Mouse (Mus musculus) intestine, postnatal 0 days (tissue): ENCODE data around the gene Rftn2. TPM values are rescaled to one million over a fixed set of nuclear protein-coding genes. Genes with fewer than 3 reads are reported as not detected.

Experiments used
- ATAC-seq: fragments of 200-750 bp; cut with Nextera tagmentation; 2 replicates; pipeline ENCODE4 v1.8.0; 2017; ENCODE audit warnings: mild to moderate bottlenecking, moderate TSS enrichment, moderate library complexity
- H3K27ac ChIP-seq: fragments of 300-500 bp; sonication (generic); 2 replicates; pipeline ENCODE4 v1.5.1; 2014; ENCODE audit warnings: mild to moderate bottlenecking, low read depth, low read length, moderate library complexity
- H3K27me3 ChIP-seq: fragments of 300-500 bp; sonication (generic); replicated peaks from 2 replicates; pipeline ENCODE4 v1.6.1; 2014; ENCODE audit warnings: low read length, mixed read lengths; ENCODE audit not compliant: control insufficient read depth, insufficient read depth
- H3K36me3 ChIP-seq: fragments of 300-500 bp; sonication (generic); 2 replicates; pipeline ENCODE4 v1.6.1; 2014; ENCODE audit warnings: mild to moderate bottlenecking, moderate library complexity; ENCODE audit not compliant: control insufficient read depth, insufficient read depth
- H3K4me1 ChIP-seq: fragments of 300-500 bp; sonication (generic); replicated peaks from 2 replicates; pipeline ENCODE4 v1.6.1; 2014; ENCODE audit warnings: antibody characterized with exemption, low read length, mixed read lengths; ENCODE audit not compliant: control insufficient read depth, insufficient read depth
- H3K4me2 ChIP-seq: fragments of 300-500 bp; sonication (generic); replicated peaks from 2 replicates; pipeline ENCODE4 v1.6.1; 2014; ENCODE audit warnings: low read depth, mild to moderate bottlenecking, moderate library complexity
- H3K4me3 ChIP-seq: fragments of 300-500 bp; sonication (generic); 2 replicates; pipeline ENCODE4 v1.5.1; 2014; ENCODE audit warnings: low read depth, low read length
- H3K9ac ChIP-seq: fragments of 300-500 bp; sonication (generic); 2 replicates; pipeline ENCODE4 v1.6.1; 2014; ENCODE audit warnings: mild to moderate bottlenecking, low read depth, low read length
- H3K9me3 ChIP-seq: fragments of 300-500 bp; sonication (generic); 2 replicates; pipeline ENCODE4 v1.6.1; 2016; ENCODE audit warnings: mixed run types; ENCODE audit not compliant: control insufficient read depth
- CTCF ChIP-seq: sonication (generic); IDR thresholded peaks from 2 replicates; pipeline ENCODE4 v1.5.1; 2016; ENCODE audit warnings: low read depth, mild to moderate bottlenecking, control low read depth, antibody characterized with exemption, moderate library complexity
- WGBS: fragments of 180-500 bp; shearing (Covaris S2); extraction: QIAGEN DNeasy Blood & Tissue Kit; methylation state at CpG from one replicate; pipeline ENCODE4 v1.1.7; 2014; 5-methylcytosine and 5-hydroxymethylcytosine counted together
- polyA plus RNA-seq: library from polyadenylated mRNA; unstranded; fragments of >200 nt; fragmentation: Nextera tagmentation; extraction: Ambion mirVana; gene quantifications from 2 replicates; pipeline ENCODE4 v1.2.1, GENCODE M21; 2015

The Rftn2 gene
- polyA plus RNA-seq, 1 experiment from 2014 or later: 3.4 TPM

DNA sequence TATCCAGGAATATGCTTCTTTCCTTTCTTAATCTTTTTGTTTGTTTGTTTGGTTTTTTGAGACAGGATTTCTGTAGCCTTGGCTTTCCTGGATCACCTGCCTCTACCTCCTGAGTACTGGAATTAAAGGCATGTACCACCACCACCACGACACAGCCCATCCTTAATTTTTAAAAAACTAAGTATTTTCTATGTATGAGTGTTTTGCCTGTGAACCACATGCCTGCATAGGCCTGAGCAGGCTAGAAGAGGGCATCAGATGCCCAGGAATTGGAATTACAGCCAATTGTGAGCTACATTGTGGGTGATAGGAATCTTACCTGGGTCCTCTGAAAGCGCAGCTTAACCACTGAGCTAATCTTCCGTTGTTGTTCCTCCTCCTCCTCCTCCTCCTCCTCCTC is 92.3 kb downstream of the Rftn2 start:
- Histone ChIP-seq H3K36me3 (peaks cover 7% of the 10 kb centered on the region; the same call in 1 of the 2 replicates), H3K4me2 (no peak overlapping the region), H3K27ac (no peak overlapping the region), H3K4me3 (no peak overlapping the region), H3K9me3 (no peaks in the 10 kb centered on the region), H3K9ac (no peak overlapping the region), H3K27me3 (no peaks in the 10 kb centered on the region), H3K4me1 (0 out of 2 replicates have a peak, but pooled peaks cover 4% of the 10 kb centered on the region)
- no peak for ATAC-seq
- 96% methylated on average over 3 of the region's 3 CpGs for WGBS
- no peak for TF ChIP-seq CTCF

GRCm38 (mm10) chr1:55133173-55133572 is 93.4 kb downstream of the Rftn2 start:
- no peak for TF ChIP-seq CTCF

DNA sequence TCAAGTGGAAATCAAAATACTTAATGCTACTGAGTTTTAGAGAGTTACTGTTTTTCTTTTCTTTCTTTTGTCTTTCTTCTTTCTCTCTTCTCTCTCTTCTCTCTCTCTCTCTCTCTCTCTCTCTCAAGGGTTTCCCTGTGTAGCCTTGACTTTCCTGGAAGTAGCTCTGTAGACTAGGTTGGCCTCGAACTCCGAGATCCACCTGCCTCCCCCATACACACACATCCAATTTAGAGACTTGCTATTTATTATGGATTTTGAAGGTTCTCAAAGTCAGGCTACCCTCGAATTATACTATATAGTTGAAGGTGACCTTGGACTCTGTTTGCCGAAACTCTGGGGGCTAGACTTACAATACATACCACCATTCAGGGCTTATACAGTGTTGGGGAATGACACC is 94.3 kb downstream of the Rftn2 start:
- ATAC-seq: no peak
- Histone ChIP-seq H3K36me3 (peaks cover 3% of the 10 kb centered on the region; the same call in 1 of the 2 replicates), H3K27me3 (no peaks in the 10 kb centered on the region), H3K4me3 (peak overlapping the region; percentile 94), H3K4me2 (peak overlapping the region; percentile 70), H3K9me3 (no peaks in the 10 kb centered on the region), H3K4me1 (0 out of 2 replicates have a peak, but pooled peaks cover 4% of the 10 kb centered on the region), H3K9ac (peak overlapping the region; percentile 100; the same call in 1 of the 2 replicates), H3K27ac (no peak overlapping the region)
- TF ChIP-seq CTCF: no peak
- 41% methylated on average over 4 of the region's 4 CpGs for WGBS

More at GRCm38 (mm10) chr1:55133173-55133572, 93.4 kb downstream of the Rftn2 start:
- 0 out of 2 replicates have a peak, but pooled peaks cover 4% of the 10 kb centered on the region for H3K4me1 ChIP-seq
- ATAC-seq: no peak
- WGBS: 41% methylated on average over 2 of the region's 2 CpGs
- H3K4me3 ChIP-seq: no peak overlapping the region
- H3K9ac ChIP-seq: no peak overlapping the region
- no peaks in the 10 kb centered on the region for H3K27me3 ChIP-seq
- H3K4me2 ChIP-seq: peak overlapping the region; percentile 38
- H3K9me3 ChIP-seq: no peaks in the 10 kb centered on the region
- no peak overlapping the region for H3K27ac ChIP-seq
- H3K36me3 ChIP-seq: peaks cover 7% of the 10 kb centered on the region; the same call in 1 of the 2 replicates

GRCm38 (mm10) chr1:55131424-55132014 is 95.1 kb downstream of the Rftn2 start:
- Histone ChIP-seq H3K36me3 (no peaks in the 10 kb centered on the region; the same call in 1 of the 2 replicates), H3K9me3 (no peaks in the 10 kb centered on the region), H3K9ac (peak overlapping the region; percentile 100), H3K27ac (peak overlapping the region; percentile 99), H3K4me1 (0 out of 2 replicates have a peak, but pooled peaks cover 4% of the 10 kb centered on the region), H3K4me2 (peak overlapping the region; percentile 70), H3K4me3 (peak overlapping the region; percentile 94), H3K27me3 (no peaks in the 10 kb centered on the region)
- 0% methylated on average over 46 of the region's 47 CpGs for WGBS
- ATAC-seq: peak; percentile 78
- TF ChIP-seq CTCF: no peak

DNA sequence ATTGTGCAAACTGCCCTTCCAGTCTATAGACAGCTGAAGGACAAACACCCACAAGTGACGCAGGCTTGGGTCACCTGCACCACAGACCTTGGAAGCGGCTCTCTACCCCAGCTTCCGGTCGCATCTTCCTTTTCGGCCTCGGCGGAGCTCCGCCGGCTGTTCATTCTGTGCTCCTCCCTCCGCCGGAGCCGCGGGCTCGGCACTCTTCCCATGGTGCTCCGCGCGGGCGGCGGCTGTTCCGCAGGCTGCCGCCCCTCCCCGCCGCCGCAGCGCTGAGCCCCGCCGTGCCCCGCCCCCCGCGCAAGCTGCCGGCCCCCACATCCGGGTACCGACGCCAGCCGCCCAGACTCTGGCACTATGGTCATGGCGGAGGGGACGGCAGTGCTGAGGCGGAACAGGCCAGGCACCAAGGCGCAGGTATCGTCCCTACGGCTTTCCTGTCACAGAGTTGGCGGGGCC is 95.6 kb downstream of the Rftn2 start, which contains the start of gene Mob4:
Gene Mob4, plus strand, starts transcription at position 289 of the 459 bp plus-strand sequence.
- Histone ChIP-seq H3K27me3 (no peaks in the 10 kb centered on the region), H3K4me3 (peak within 1 kb of the TSS; percentile 94), H3K27ac (peak within 1 kb of the TSS; percentile 99), H3K9me3 (no peaks in the 10 kb centered on the region), H3K9ac (peak within 1 kb of the TSS; percentile 100), H3K4me1 (0 out of 2 replicates have a peak, but pooled peaks cover 4% of the 10 kb centered on the region), H3K4me2 (peak within 1 kb of the TSS; percentile 70), H3K36me3 (no peaks in the 10 kb centered on the region; the same call in 1 of the 2 replicates)
- peak; percentile 97 for ATAC-seq
- WGBS: under 1% methylated on average over 41 of the region's 42 CpGs
- no peak for TF ChIP-seq CTCF

GRCm38 (mm10) chr1:55130190-55130916 is 96.2 kb downstream of the Rftn2 start:
- Histone ChIP-seq H3K4me1 (0 out of 2 replicates have a peak, but pooled peaks cover 4% of the 10 kb centered on the region), H3K27ac (peak overlapping the region; percentile 58; the same call in 1 of the 2 replicates), H3K36me3 (no peaks in the 10 kb centered on the region), H3K9me3 (no peaks in the 10 kb centered on the region), H3K4me3 (peak overlapping the region; percentile 94), H3K4me2 (peak overlapping the region; percentile 70), H3K27me3 (no peaks in the 10 kb centered on the region), H3K9ac (peak overlapping the region; percentile 12)
- WGBS: 60% methylated on average over 10 of the region's 10 CpGs
- TF ChIP-seq CTCF: no peak
- no peak for ATAC-seq
